Comparison of ENCODE assay signal across 24 mouse cellular contexts in genomic region chr6:41864038-41864437, GRCm38 (mm10). TPM values are rescaled to one million over a fixed set of nuclear protein-coding genes. Genes with fewer than 3 reads are reported as not detected.
"Had no signal": no experiment of that assay in that cellular context is flagged by ENCODE, and none has a peak within 500 bp of the region (broad histone marks: within the 10 kb centered on the region; RNA-seq: fewer than 3 reads in every experiment).

No protein-coding gene starts in this region.

- ATAC-seq: forebrain, embryonic 13.5 days; forebrain, embryonic 14.5 days; forebrain, embryonic 15.5 days; forebrain, embryonic 16.5 days; forebrain, postnatal 0 days had no signal

- DNase-seq: cerebellum, adult 9-10 months; cerebellum, adult 9-11 months; cerebellum, postnatal 10 days; cerebellum, postnatal 14 days; cerebellum, postnatal 25 days; cerebellum, postnatal 36 days; embryo, embryonic 11 days; forebrain, postnatal 0 days; gastrocnemius, adult 2 months; gastrocnemius, postnatal 10 days; gastrocnemius, postnatal 14 days; gastrocnemius, postnatal 25 days; gastrocnemius, postnatal 36 days; heart, adult 18-20 months; heart, adult 2 months had no signal

RNA-seq across cellular contexts. Expression of gene Sval2, which starts 11.2 kb away (rescaled TPM):
- total RNA-seq: common myeloid progenitor, adult 5-6 weeks; forebrain, postnatal 0 days; gastrocnemius, adult 18-20 months; gastrocnemius, adult 2 months; gastrocnemius, adult 8-10 months; gastrocnemius, postnatal 10 days; gastrocnemius, postnatal 14 days; gastrocnemius, postnatal 25 days; gastrocnemius, postnatal 36 days; gastrocnemius, postnatal 4 days; heart, adult 18-20 months; heart, adult 2 months; heart, adult 8-10 months had no signal

RNA-seq across cellular contexts. Expression of gene Pip, which starts 16.7 kb away (rescaled TPM):
- total RNA-seq: common myeloid progenitor, adult 5-6 weeks; forebrain, postnatal 0 days; gastrocnemius, adult 18-20 months; gastrocnemius, adult 2 months; gastrocnemius, adult 8-10 months; gastrocnemius, postnatal 10 days; gastrocnemius, postnatal 14 days; gastrocnemius, postnatal 25 days; gastrocnemius, postnatal 36 days; gastrocnemius, postnatal 4 days; heart, adult 18-20 months; heart, adult 2 months; heart, adult 8-10 months had no signal
